Mouse (Mus musculus): Measurements from ENCODE around the gene Adgrl2. TPM values are rescaled to one million over a fixed set of nuclear protein-coding genes. Genes with fewer than 3 reads are reported as not detected.

Adgrl2 gene
- total and polyA plus RNA-seq, 3 experiments: 0.34 to 6.6 (median 3.2) TPM

DNA sequence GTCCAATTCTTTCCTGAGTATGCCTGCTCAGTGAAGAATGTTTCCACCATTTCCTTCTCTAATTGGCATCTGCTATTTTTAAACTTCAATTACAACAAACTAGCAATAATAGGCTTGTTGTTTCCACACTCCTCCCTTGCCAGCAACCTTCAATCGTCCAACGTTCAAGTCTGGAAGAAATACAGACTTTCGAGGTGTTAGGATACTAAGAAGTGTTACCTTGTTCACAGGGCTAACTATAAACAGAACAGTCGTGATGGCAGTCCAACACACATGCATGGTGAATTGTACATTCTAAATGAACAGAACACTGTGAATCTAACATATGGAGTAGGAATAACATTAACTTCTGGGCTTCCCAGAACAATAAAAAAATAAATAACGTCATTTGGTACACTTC is 117.8 kb downstream of the Adgrl2 start:
- dilution Hi-C loops (cut with MboI; ENCODE audit: extremely low pct_ligation_motif_present, extremely low pct_unique_long_range_greater_than_20kb, low sequenced_read_pairs): no loop called here
- in situ Hi-C loops (cut with MboI; ENCODE audit: low pct_ligation_motif_present, low pct_unique_long_range_greater_than_20kb, low sequenced_read_pairs): no loop called here
- Histone ChIP-seq H3K79me2 (replicated peaks; ENCODE audit: control insufficient read depth, extremely low read depth, insufficient read depth, poor library complexity, severe bottlenecking) (no peaks in the 10 kb centered on the region), H3K4me3 (replicated peaks in 1 of 3; ENCODE audit: low read depth in 2 of 3, low read length in 2 of 3, poor library complexity in 1 of 3) (no peak overlapping the region), H3K9me3 (replicated peaks; ENCODE audit: low read length) (no peaks in the 10 kb centered on the region), H3K27ac (ENCODE audit: insufficient read depth, low read depth) (no peak overlapping the region), H3K4me1 (ENCODE audit: control insufficient read depth in 1 of 2, insufficient read depth in 2 of 2) (peaks cover 3 to 4% of the 10 kb centered on the region in 2 experiments; a peak in 2 of 4 replicates), H3K4me2 (ENCODE audit: insufficient read depth, low read depth, poor library complexity, severe bottlenecking) (no peak overlapping the region), H3K27me3 (replicated peaks) (no peaks in the 10 kb centered on the region), H3K36me3 (replicated peaks in 1 of 2; ENCODE audit: control insufficient read depth in 1 of 2, insufficient read depth in 1 of 2, low read length in 1 of 2) (no peaks in the 10 kb centered on the region), H3K9ac (ENCODE audit: insufficient read depth, low read depth) (no peak overlapping the region)
- TF ChIP-seq KAT2A (IDR thresholded peaks at IDR 0.05; ENCODE audit: insufficient replicate concordance, low read length): no peak
- no peak for TF ChIP-seq GABPA (IDR thresholded peaks at IDR 0.05; ENCODE audit: insufficient replicate concordance, low read depth, low read length)
- TF ChIP-seq MXI1 (IDR thresholded peaks at IDR 0.05; ENCODE audit: low read depth, low read length): no peak
- TF ChIP-seq NRF1 (IDR thresholded peaks at IDR 0.05; ENCODE audit: low read depth, low read length): no peak
- no peak for DNase-seq (ENCODE audit: extremely low read depth)

- Histone ChIP-seq H3K4me1 (ENCODE audit: control insufficient read depth in 1 of 2, insufficient read depth in 2 of 2) (peaks cover 4 to 6% of the 10 kb centered on the region in 2 experiments; a peak in 2 of 4 replicates), H3K4me3 (replicated peaks in 1 of 3; ENCODE audit: low read depth in 2 of 3, low read length in 2 of 3, poor library complexity in 1 of 3) (no peak overlapping the region), H3K36me3 (replicated peaks in 1 of 2; ENCODE audit: control insufficient read depth in 1 of 2, insufficient read depth in 1 of 2, low read length in 1 of 2) (no peaks in the 10 kb centered on the region), H3K27ac (ENCODE audit: insufficient read depth, low read depth) (no peak overlapping the region), H3K9ac (ENCODE audit: insufficient read depth, low read depth) (no peak overlapping the region), H3K27me3 (replicated peaks) (no peaks in the 10 kb centered on the region), H3K79me2 (replicated peaks; ENCODE audit: control insufficient read depth, extremely low read depth, insufficient read depth, poor library complexity, severe bottlenecking) (no peaks in the 10 kb centered on the region), H3K9me3 (replicated peaks; ENCODE audit: low read length) (no peaks in the 10 kb centered on the region), H3K4me2 (ENCODE audit: insufficient read depth, low read depth, poor library complexity, severe bottlenecking) (no peak overlapping the region)
- dilution Hi-C loops (cut with MboI; ENCODE audit: extremely low pct_ligation_motif_present, extremely low pct_unique_long_range_greater_than_20kb, low sequenced_read_pairs): no loop called here
- in situ Hi-C loops (cut with MboI; ENCODE audit: low pct_ligation_motif_present, low pct_unique_long_range_greater_than_20kb, low sequenced_read_pairs): no loop called here
- TF ChIP-seq UBTF (IDR thresholded peaks at IDR 0.05; ENCODE audit: low read depth, low read length) (no peak), BHLHE40 (IDR thresholded peaks at IDR 0.05; ENCODE audit: low read depth, low read length) (no peak), ETS1 (conservative IDR thresholded peaks at IDR 0.05; ENCODE audit: low read depth, low read length) (no peak), MAX (IDR thresholded peaks at IDR 0.05; ENCODE audit: low read length) (no peak), ZMIZ1 (IDR thresholded peaks at IDR 0.05; ENCODE audit: low read depth, low read length) (no peak), NELFE (IDR thresholded peaks at IDR 0.05; ENCODE audit: low read depth, low read length) (no peak), USF1 (IDR thresholded peaks at IDR 0.05; ENCODE audit: low read depth, low read length) (no peak), CHD2 (IDR thresholded peaks at IDR 0.05; ENCODE audit: low read length) (no peak), E2F4 (IDR thresholded peaks at IDR 0.05; ENCODE audit: insufficient replicate concordance, low read depth, low read length) (no peak), SMC3 (IDR thresholded peaks at IDR 0.05; ENCODE audit: low read depth, low read length) (no peak), TCF12 (IDR thresholded peaks at IDR 0.05; ENCODE audit: low read depth, low read length) (no peak), EP300 (IDR thresholded peaks at IDR 0.05; ENCODE audit: low read length) (no peak), MAFK (IDR thresholded peaks at IDR 0.05; ENCODE audit: insufficient replicate concordance, low read length) (no peak), POLR2A (IDR thresholded peaks at IDR 0.05; ENCODE audit: low read depth, low read length) (no peak), RAD21 (IDR thresholded peaks at IDR 0.05; ENCODE audit: low read depth, low read length) (no peak), CTCF (conservative IDR thresholded peaks at IDR 0.05 in 1 of 2, IDR thresholded peaks at IDR 0.05 in 1 of 2; ENCODE audit: low read depth in 2 of 2, low read length in 2 of 2) (no peak), POLR2AphosphoS2 (IDR thresholded peaks at IDR 0.05; ENCODE audit: low read depth, low read length) (no peak), ZC3H11A (IDR thresholded peaks at IDR 0.05; ENCODE audit: low read depth, low read length) (no peak)
- DNase-seq (ENCODE audit: extremely low read depth): no peak
Measured at GRCm38 (mm10) chr3:148871792-148872464, 118.4 kb downstream of the Adgrl2 start.

Data from CH12.LX (cell line).